Mouse (Mus musculus) liver, embryonic 14.5 days (tissue): ENCODE measurements around the gene Syt15. TPM values are rescaled to one million over a fixed set of nuclear protein-coding genes. Genes with fewer than 3 reads are reported as not detected.

Experiments
- ATAC-seq: fragments of 200-750 bp; cut with Nextera tagmentation; 2 replicates; pipeline ENCODE4 v1.8.0; 2017; ENCODE audit warnings: moderate number of reproducible peaks, mild to moderate bottlenecking, moderate library complexity; ENCODE audit not compliant: insufficient read depth
- DNase-seq, 3 experiments: peaks; one replicate each; pipeline ENCODE4 v3.0.0-alpha.2; 2012 to 2013; ENCODE audit warnings: low read depth in 3 of 3, low spot score in 3 of 3
- H3K27ac ChIP-seq: fragments of 300-500 bp; sonication (generic); 2 replicates; pipeline ENCODE4 v1.5.1; 2014; ENCODE audit warnings: moderate library complexity, mild to moderate bottlenecking, control low read depth, inconsistent platforms
- H3K27me3 ChIP-seq: fragments of 300-500 bp; sonication (generic); 2 replicates; pipeline ENCODE4 v1.6.1; 2014; ENCODE audit warnings: mild to moderate bottlenecking, low read length, moderate library complexity; ENCODE audit not compliant: control insufficient read depth, insufficient read depth
- H3K36me3 ChIP-seq: fragments of 300-500 bp; sonication (generic); replicated peaks from 2 replicates; pipeline ENCODE4 v1.6.1; 2014; ENCODE audit warnings: low read depth; ENCODE audit not compliant: control insufficient read depth, insufficient read depth
- H3K4me1 ChIP-seq, 2 experiments: fragments of 200-500 bp in 1 of 2; fragments of 300-500 bp in 1 of 2; sonication (generic) in 1 of 2; replicated peaks; 2 replicates each; pipeline ENCODE4 v1.6.1; 2012 to 2014; ENCODE audit warnings: antibody characterized with exemption in 1 of 2, inconsistent platforms in 1 of 2, low read length in 1 of 2; ENCODE audit not compliant: control insufficient read depth in 2 of 2, insufficient read depth in 2 of 2
- H3K4me2 ChIP-seq: fragments of 300-500 bp; sonication (generic); 2 replicates; pipeline ENCODE4 v1.6.1; 2014; ENCODE audit warnings: low read depth, mild to moderate bottlenecking, control low read depth, moderate library complexity
- H3K4me3 ChIP-seq, 2 experiments: fragments of 200-500 bp in 1 of 2; fragments of 300-500 bp in 1 of 2; sonication (generic) in 1 of 2; 2 replicates each; pipeline ENCODE4 v1.5.1; 2012 to 2014; ENCODE audit warnings: low read depth in 2 of 2, low read length in 2 of 2, mild to moderate bottlenecking in 2 of 2, control low read depth in 1 of 2, inconsistent platforms in 1 of 2, moderate library complexity in 1 of 2; ENCODE audit not compliant: insufficient read depth in 1 of 2
- H3K9ac ChIP-seq: fragments of 300-500 bp; sonication (generic); replicated peaks from 2 replicates; pipeline ENCODE4 v1.6.1; 2014; ENCODE audit warnings: mild to moderate bottlenecking, control low read depth, moderate library complexity
- H3K9me3 ChIP-seq: fragments of 300-500 bp; sonication (generic); 2 replicates; pipeline ENCODE4 v1.6.1; 2016; ENCODE audit warnings: low read length, mixed read lengths; ENCODE audit not compliant: control insufficient read depth
- CTCF ChIP-seq: IDR thresholded peaks from 2 replicates; pipeline ENCODE4 v1.5.1; 2016; ENCODE audit warnings: antibody characterized with exemption, low read depth, control low read depth
- EP300 ChIP-seq: IDR thresholded peaks from 2 replicates; pipeline ENCODE4 v1.6.1; 2016; ENCODE audit warnings: antibody characterized with exemption, low read depth
- WGBS: fragments of 180-500 bp; shearing (Covaris S2); extraction: QIAGEN DNeasy Blood & Tissue Kit; methylation state at CpG from one replicate; pipeline ENCODE4 v1.1.7; 2014; ENCODE audit not compliant: insufficient replicate concordance; 5-methylcytosine and 5-hydroxymethylcytosine counted together
- polyA plus RNA-seq, 2 experiments: library from polyadenylated mRNA; depleted of rRNA in 1 of 2; stranded (reverse) in 1 of 2; unstranded in 1 of 2; fragments of >200 nt; fragmentation: Nextera tagmentation in 1 of 2; extraction: Ambion mirVana in 1 of 2; gene quantifications; 2 replicates each; pipeline versions ENCODE4 v1.2.1 to v1.2.3; 2012 to 2014

Gene Syt15
- polyA plus RNA-seq, 2 experiments, result 0.13 to 0.74 TPM

DNA sequence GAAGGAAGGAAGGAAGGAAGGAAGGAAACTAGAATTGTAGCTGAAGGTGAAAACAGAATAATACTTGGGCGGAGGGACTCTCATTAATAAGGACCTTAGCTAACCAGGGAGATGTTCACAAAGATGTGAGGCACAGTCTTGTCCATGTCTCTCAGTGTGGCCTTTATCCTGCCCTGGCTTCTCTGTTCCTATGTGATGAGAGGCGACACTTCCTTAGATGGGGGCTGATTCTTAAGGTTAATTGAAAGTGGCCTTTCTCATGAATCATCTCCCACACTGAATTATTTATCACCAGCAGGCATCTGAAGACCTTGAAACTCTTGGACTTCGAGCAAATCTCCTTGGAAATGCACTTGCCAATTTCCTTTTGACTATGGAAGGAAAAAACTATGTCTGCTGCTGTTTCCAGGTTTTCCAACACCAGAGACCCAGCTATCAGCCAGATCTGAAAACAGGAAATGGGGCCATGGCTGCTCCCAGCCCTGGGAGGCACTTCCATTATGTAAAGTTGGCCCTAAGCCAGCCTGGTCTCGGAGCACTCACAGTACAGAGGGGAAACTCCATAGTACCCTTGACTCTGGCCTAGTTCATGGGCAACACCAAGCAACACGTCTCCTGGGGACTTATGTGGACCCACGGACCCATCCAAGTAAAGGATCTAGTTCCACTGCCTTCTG lies 3.8 kb upstream of the Syt15 start:
- ATAC-seq (no peak), DNase-seq (no peak)
- 37% methylated on average over 6 of the region's 6 CpGs for WGBS

DNA sequence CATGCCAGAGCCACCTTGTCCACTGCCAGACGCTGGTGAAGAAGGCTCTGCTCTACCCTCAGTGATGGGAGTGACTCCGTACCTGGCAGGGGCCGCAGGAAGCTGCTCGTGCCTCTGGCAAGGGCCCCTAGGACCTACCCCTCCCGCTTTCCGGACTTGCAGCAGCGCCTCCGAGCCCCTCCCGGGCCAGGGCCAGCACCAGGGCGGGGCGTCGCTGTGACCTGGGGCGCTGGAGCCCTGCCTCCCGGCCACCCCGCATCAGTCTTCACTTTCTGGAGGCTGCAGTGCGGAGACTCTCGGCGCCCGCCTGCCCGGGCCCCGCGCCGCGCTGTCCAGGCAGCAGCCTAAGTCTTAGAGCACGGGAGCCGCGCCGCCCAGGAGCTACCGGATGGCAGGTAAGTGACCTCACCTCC lies 397 bp downstream of the Syt15 start:
- Histone ChIP-seq H3K9ac (no peak overlapping the region), H3K4me2 (peak overlapping the region; percentile 28; the same call in 1 of the 2 replicates), H3K27ac (no peak overlapping the region), H3K27me3 (no peaks in the 10 kb centered on the region; the same call in none of the 2 replicates), H3K4me1 (no peaks in the 10 kb centered on the region), H3K36me3 (no peaks in the 10 kb centered on the region), H3K4me3 (no peak overlapping the region), H3K9me3 (no peaks in the 10 kb centered on the region)
- WGBS, result 3% methylated on average over 29 of the region's 29 CpGs
- no peak for DNase-seq
- no peak for TF ChIP-seq CTCF
- no peak for TF ChIP-seq EP300
- no peak for ATAC-seq

More for the DNA sequence above, 3.8 kb upstream of the Syt15 start:
- no peak overlapping the region for H3K4me2 ChIP-seq
- H3K36me3 ChIP-seq, result no peaks in the 10 kb centered on the region
- H3K4me3 ChIP-seq, result no peak overlapping the region
- no peak overlapping the region for H3K9ac ChIP-seq
- H3K4me1 ChIP-seq, result no peaks in the 10 kb centered on the region
- TF ChIP-seq CTCF (no peak), EP300 (no peak)
- no peaks in the 10 kb centered on the region; the same call in none of the 2 replicates for H3K27me3 ChIP-seq
- H3K27ac ChIP-seq, result no peak overlapping the region
- H3K9me3 ChIP-seq, result no peaks in the 10 kb centered on the region

GRCm38 (mm10) chr14:34220426-34220825 lies 1.0 kb downstream of the Syt15 start:
- no peak for TF ChIP-seq CTCF
- Histone ChIP-seq H3K4me1 (no peaks in the 10 kb centered on the region), H3K27me3 (no peaks in the 10 kb centered on the region; the same call in none of the 2 replicates), H3K27ac (no peak overlapping the region), H3K4me2 (no peak overlapping the region), H3K9ac (no peak overlapping the region), H3K4me3 (no peak overlapping the region), H3K9me3 (no peaks in the 10 kb centered on the region), H3K36me3 (no peaks in the 10 kb centered on the region)
- ATAC-seq (no peak), DNase-seq (no peak)
- WGBS, result 52% methylated on average over 5 of the region's 5 CpGs

DNA sequence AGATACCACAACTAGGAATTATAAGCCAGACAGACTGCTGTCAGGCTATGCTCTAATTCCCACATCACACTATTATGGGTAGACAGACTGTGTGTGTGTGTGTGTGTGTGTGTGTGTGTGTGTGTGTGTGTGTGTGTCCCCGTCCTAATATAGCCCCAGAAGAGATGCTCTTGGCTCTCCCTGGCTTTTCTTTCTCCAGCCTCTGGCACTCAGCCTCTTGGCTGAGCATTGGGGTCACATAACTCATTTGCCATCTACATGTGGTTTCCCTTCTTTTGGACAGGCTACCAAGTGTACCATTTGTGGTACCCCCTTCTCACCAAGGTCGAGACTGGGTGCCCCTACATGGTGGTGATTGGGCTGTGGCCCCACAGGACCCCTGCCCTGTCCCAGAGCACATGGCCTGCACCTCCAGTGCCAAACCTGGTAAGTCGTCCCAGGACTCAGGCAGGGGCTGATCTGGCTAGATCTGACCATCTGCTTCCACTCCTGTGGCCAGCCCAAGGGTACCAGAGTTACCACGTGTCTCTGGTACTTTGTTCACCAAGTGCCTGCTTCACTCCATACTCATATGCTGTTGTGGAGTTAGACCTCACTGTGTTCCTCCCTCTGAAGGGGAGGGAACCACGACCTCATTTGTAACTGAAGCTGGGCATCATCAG lies 2.2 kb downstream of the Syt15 start:
- TF ChIP-seq EP300 (no peak), CTCF (no peak)
- Histone ChIP-seq H3K4me1 (no peaks in the 10 kb centered on the region), H3K27ac (no peak overlapping the region), H3K9ac (no peak overlapping the region), H3K9me3 (no peaks in the 10 kb centered on the region), H3K4me2 (no peak overlapping the region), H3K27me3 (no peaks in the 10 kb centered on the region; the same call in none of the 2 replicates), H3K36me3 (no peaks in the 10 kb centered on the region), H3K4me3 (no peak overlapping the region)
- WGBS, result 27% methylated on average over 5 of the region's 5 CpGs
- DNase-seq (no peak), ATAC-seq (no peak)

GRCm38 (mm10) chr14:34223362-34223898 lies 4.0 kb downstream of the Syt15 start:
- Histone ChIP-seq H3K36me3 (no peaks in the 10 kb centered on the region), H3K4me1 (no peaks in the 10 kb centered on the region), H3K9ac (no peak overlapping the region), H3K4me3 (no peak overlapping the region), H3K9me3 (no peaks in the 10 kb centered on the region), H3K4me2 (no peak overlapping the region), H3K27me3 (no peaks in the 10 kb centered on the region; the same call in none of the 2 replicates), H3K27ac (no peak overlapping the region)
- 37% methylated on average over 5 of the region's 5 CpGs for WGBS
- TF ChIP-seq EP300, result no peak
- TF ChIP-seq CTCF, result no peak
- no peak for ATAC-seq
- no peak for DNase-seq
